Mouse (Mus musculus) liver, postnatal 0 days (tissue): Measurements from ENCODE around the gene Ubr4.

Source experiments
- CTCF ChIP-seq: sonication (generic); IDR thresholded peaks from 2 replicates; pipeline ENCODE4 v1.5.1; 2016; ENCODE audit warnings: antibody characterized with exemption, low read depth
- EP300 ChIP-seq: IDR thresholded peaks from 2 replicates; pipeline ENCODE4 v1.6.1; 2016; ENCODE audit warnings: antibody characterized with exemption, low read depth, mild to moderate bottlenecking

GRCm38 (mm10) chr4:139441806-139442205 is 89.4 kb downstream of the Ubr4 start:
- TF ChIP-seq CTCF (no peak), EP300 (no peak)
